Mouse (Mus musculus) G1E (cell line): ENCODE measurements around the gene Gpatch3.

ENCODE experiments used
- CTCF ChIP-seq: IDR thresholded peaks from 2 replicates; pipeline ENCODE4 v1.5.1; 2012; ENCODE audit warnings: low read depth, low read length, inconsistent platforms, mixed read lengths
- GATA1 ChIP-seq: IDR thresholded peaks from 2 replicates; pipeline ENCODE4 v1.6.1; 2012; ENCODE audit warnings: borderline replicate concordance, low read length, inconsistent platforms, mixed read lengths
- GATA2 ChIP-seq: IDR thresholded peaks from 2 replicates; pipeline ENCODE4 v1.6.1; 2012; ENCODE audit warnings: low read depth, low read length, inconsistent platforms, borderline replicate concordance
- POLR2AphosphoS5 ChIP-seq: IDR thresholded peaks from 2 replicates; pipeline ENCODE4 v1.6.1; 2012; ENCODE audit warnings: low read depth, low read length, inconsistent platforms; ENCODE audit not compliant: insufficient replicate concordance
- TAL1 ChIP-seq: conservative IDR thresholded peaks from 2 replicates; pipeline ENCODE4 v1.6.1; 2012; ENCODE audit warnings: low read depth, low read length, inconsistent platforms, mixed read lengths

GRCm38 (mm10) chr4:133617936-133618335 lies 43.4 kb downstream of the Gpatch3 start:
- no peak for TF ChIP-seq TAL1
- no peak for TF ChIP-seq GATA1
- no peak for TF ChIP-seq CTCF
- TF ChIP-seq POLR2AphosphoS5 = no peak
- no peak for TF ChIP-seq GATA2
